Mouse (Mus musculus): ENCODE measurements at regions not wholly inside any gene's neighbourhood (a gene's known extent, or its start where the extent isn't known, plus 50 kb on each side); places are given as distances from the start of the nearest gene placed in this dataset.

- no peak for DNase-seq (ENCODE audit: low spot score)
- 52% methylated on average over 8 of the region's 8 CpGs for WGBS
- Histone ChIP-seq H3K4me1 (no peaks in the 10 kb centered on the region), H3K27me3 (ENCODE audit: insufficient read depth, poor library complexity, severe bottlenecking) (no peaks in the 10 kb centered on the region), H3K27ac (no peak overlapping the region), H3K36me3 (no peaks in the 10 kb centered on the region), H3K4me3 (no peak overlapping the region), H3K9me3 (no peaks in the 10 kb centered on the region)
These were observed 55.3 kb upstream of the Plekha5 start for GRCm38 (mm10) chr6:140368354-140369069.

DNA sequence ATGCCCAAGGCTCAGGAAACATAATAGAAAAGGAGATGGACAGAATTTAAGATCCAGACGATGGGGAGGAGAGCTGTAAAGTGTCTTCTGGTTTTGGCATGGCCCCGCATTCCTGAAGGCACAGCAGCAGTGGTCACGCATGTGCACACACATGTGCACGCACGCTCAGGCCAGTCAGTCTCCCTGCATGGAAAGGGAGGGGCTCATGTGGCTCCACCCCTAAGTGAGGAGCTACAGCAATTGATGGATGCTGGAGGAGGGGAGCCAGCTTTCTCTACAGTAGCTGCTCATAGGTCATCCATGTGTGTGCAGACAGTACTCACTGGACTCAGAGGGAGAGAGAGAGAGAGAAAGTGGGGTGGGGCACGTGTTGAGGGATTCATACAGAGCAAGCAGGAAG, 56.6 kb upstream of the Plekha5 start:
- H3K36me3 ChIP-seq, result no peaks in the 10 kb centered on the region
- 83% methylated on average over 6 of the region's 6 CpGs for WGBS
- no peaks in the 10 kb centered on the region for H3K27me3 ChIP-seq (ENCODE audit: insufficient read depth, poor library complexity, severe bottlenecking)
- no peaks in the 10 kb centered on the region for H3K9me3 ChIP-seq
- no peak overlapping the region for H3K27ac ChIP-seq
- no peak overlapping the region for H3K4me3 ChIP-seq
- H3K4me1 ChIP-seq, result no peaks in the 10 kb centered on the region
- no peak for DNase-seq (ENCODE audit: low spot score)

DNA sequence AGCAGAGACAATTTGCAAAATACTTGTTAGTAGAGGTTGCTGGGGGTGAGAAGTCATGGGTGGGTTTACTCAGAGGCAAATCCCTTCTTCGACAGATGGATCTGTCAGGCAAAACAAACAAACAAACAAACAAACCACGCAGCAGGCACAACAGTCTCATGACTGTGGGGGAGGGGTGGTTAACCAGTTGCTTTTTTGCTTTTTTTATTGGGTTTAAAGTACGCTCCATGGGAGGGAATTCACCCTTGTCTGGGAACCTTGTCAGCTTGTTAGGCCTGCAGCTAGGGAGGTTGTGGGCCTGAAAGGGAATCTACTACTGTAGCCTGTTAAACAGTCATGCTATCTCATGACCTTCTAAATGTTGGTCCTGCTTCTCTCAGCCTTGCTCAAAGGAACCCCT, 57.1 kb upstream of the Plekha5 start:
- no peaks in the 10 kb centered on the region for H3K9me3 ChIP-seq
- no peak for DNase-seq (ENCODE audit: low spot score)
- H3K27ac ChIP-seq, result no peak overlapping the region
- no peaks in the 10 kb centered on the region for H3K4me1 ChIP-seq
- H3K27me3 ChIP-seq (ENCODE audit: insufficient read depth, poor library complexity, severe bottlenecking), result no peaks in the 10 kb centered on the region
- H3K4me3 ChIP-seq, result no peak overlapping the region
- 34% methylated on average over 3 of the region's 3 CpGs for WGBS
- H3K36me3 ChIP-seq, result no peaks in the 10 kb centered on the region

DNA sequence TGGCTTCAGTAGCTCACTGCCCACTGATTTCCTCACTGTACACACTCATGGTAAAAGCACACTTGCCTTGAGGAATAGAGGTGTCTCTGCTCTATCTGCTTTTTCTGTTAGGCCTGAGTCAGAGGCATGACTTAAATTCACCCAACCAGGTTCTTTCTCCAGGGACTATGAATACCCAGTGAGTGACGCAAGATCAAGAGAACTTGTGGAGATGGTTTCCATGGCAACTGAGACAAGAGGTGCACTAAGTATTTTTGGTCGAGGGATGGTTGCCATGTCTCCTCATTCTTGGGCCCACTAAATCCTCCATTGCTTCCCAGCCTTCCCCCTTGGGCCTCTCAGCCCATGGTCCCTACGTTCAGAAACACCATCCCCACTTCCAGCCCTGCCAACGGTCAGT, 62.9 kb upstream of the Plekha5 start:
- no peak for DNase-seq (ENCODE audit: low spot score)
- WGBS, result 76% methylated on average over 4 of the region's 4 CpGs
- Histone ChIP-seq H3K36me3 (no peaks in the 10 kb centered on the region), H3K27me3 (ENCODE audit: insufficient read depth, poor library complexity, severe bottlenecking) (no peaks in the 10 kb centered on the region), H3K4me3 (no peak overlapping the region), H3K4me1 (no peaks in the 10 kb centered on the region), H3K27ac (no peak overlapping the region), H3K9me3 (no peaks in the 10 kb centered on the region)

GRCm38 (mm10) chr6:140357901-140358300, 66.0 kb upstream of the Plekha5 start:
- peaks cover 6% of the 10 kb centered on the region; the same call in 1 of the 2 replicates for H3K4me1 ChIP-seq
- no peak overlapping the region for H3K4me3 ChIP-seq
- WGBS, result 74% methylated on average over 2 of the region's 2 CpGs
- H3K9me3 ChIP-seq, result no peaks in the 10 kb centered on the region
- no peak overlapping the region for H3K27ac ChIP-seq
- no peak for DNase-seq (ENCODE audit: low spot score)
- no peaks in the 10 kb centered on the region for H3K27me3 ChIP-seq (ENCODE audit: insufficient read depth, poor library complexity, severe bottlenecking)
- no peaks in the 10 kb centered on the region for H3K36me3 ChIP-seq

DNA sequence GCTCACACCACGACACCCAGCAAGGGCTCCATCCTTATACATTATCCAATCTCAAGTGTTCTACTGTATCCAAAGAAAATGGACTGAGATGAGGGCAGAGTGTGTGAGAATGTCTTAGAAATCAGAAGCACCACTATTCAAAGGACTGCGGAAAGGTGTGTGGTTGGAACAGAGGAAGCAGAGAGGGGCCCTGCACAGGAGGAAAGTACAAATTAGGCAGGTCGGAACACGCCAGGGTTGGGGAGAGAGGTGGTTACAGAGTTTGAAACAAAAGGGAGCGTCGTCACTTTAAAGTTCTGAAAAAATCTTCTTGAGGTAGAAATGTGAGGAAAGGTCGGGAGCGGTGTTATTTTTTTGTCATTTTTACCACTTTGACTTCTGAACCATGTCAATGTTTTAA, 66.6 kb upstream of the Plekha5 start:
- no peak for DNase-seq (ENCODE audit: low spot score)
- H3K4me1 ChIP-seq, result peaks cover 6% of the 10 kb centered on the region; the same call in 1 of the 2 replicates
- H3K9me3 ChIP-seq, result no peaks in the 10 kb centered on the region
- H3K36me3 ChIP-seq, result no peaks in the 10 kb centered on the region
- WGBS, result 82% methylated on average over 8 of the region's 8 CpGs
- no peaks in the 10 kb centered on the region for H3K27me3 ChIP-seq (ENCODE audit: insufficient read depth, poor library complexity, severe bottlenecking)
- H3K4me3 ChIP-seq, result no peak overlapping the region
- H3K27ac ChIP-seq, result no peak overlapping the region

DNA sequence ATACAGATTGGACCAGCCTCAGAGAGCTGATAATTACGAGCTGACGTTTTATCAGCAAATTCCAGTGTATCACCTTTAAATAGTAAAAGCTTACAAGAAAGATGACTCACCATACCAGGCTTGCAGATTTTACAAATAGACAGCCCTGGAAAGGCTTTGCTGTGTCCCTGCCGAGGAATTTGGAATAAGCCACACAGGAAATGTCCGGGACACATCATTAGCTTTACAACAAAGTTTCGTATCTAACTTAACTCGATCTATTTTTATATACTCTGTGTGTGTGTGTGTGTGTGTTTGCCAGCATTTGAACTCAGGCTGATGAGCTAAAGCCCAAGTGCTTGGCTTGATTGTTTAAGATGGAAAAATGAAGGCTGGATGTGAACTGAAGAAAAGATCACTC, 69.8 kb upstream of the Plekha5 start:
- 40% methylated on average over 6 of the region's 6 CpGs for WGBS
- H3K9me3 ChIP-seq, result no peaks in the 10 kb centered on the region
- DNase-seq (ENCODE audit: low spot score), result no peak
- no peak overlapping the region for H3K27ac ChIP-seq
- H3K4me3 ChIP-seq, result no peak overlapping the region
- H3K4me1 ChIP-seq, result peaks cover 6% of the 10 kb centered on the region; the same call in 1 of the 2 replicates
- H3K27me3 ChIP-seq (ENCODE audit: insufficient read depth, poor library complexity, severe bottlenecking), result no peaks in the 10 kb centered on the region
- no peaks in the 10 kb centered on the region for H3K36me3 ChIP-seq

GRCm38 (mm10) chr6:140353610-140354009, 70.2 kb upstream of the Plekha5 start:
- no peak for DNase-seq (ENCODE audit: low spot score)
- H3K27ac ChIP-seq, result no peak overlapping the region
- no peaks in the 10 kb centered on the region for H3K9me3 ChIP-seq
- no peaks in the 10 kb centered on the region for H3K36me3 ChIP-seq
- no peak overlapping the region for H3K4me3 ChIP-seq
- 66% methylated on average over 6 of the region's 6 CpGs for WGBS
- H3K4me1 ChIP-seq, result peaks cover 6% of the 10 kb centered on the region; the same call in 1 of the 2 replicates
- no peaks in the 10 kb centered on the region for H3K27me3 ChIP-seq (ENCODE audit: insufficient read depth, poor library complexity, severe bottlenecking)

GRCm38 (mm10) chr6:140351365-140352095, 72.3 kb upstream of the Plekha5 start:
- H3K4me3 ChIP-seq, result no peak overlapping the region
- 61% methylated on average over 5 of the region's 6 CpGs for WGBS
- H3K36me3 ChIP-seq, result no peaks in the 10 kb centered on the region
- H3K4me1 ChIP-seq, result peaks cover 6% of the 10 kb centered on the region; the same call in 1 of the 2 replicates
- DNase-seq (ENCODE audit: low spot score), result no peak
- no peak overlapping the region for H3K27ac ChIP-seq
- H3K9me3 ChIP-seq, result no peaks in the 10 kb centered on the region
- H3K27me3 ChIP-seq (ENCODE audit: insufficient read depth, poor library complexity, severe bottlenecking), result no peaks in the 10 kb centered on the region

DNA sequence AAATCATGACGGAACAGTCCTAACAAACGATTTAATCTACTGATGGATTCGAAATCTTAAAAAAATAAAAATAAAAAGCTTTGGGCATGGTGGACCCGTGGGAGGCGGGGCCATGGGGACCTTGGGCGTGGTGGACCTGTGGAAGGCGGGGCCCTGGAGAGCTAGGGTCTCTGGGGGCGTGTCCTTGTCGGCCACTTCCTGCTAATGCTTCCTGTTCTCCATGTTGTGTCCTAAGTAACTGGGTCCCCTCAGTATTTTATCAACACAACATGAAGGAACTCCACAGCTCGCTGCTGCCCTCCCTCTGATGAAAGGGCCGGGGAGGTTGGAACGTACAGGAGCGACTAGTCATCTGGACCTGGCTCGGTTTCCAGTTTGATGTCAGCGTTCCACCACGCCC, 75.3 kb upstream of the Plekha5 start:
- 90% methylated on average over 16 of the region's 16 CpGs for WGBS
- H3K9me3 ChIP-seq, result no peaks in the 10 kb centered on the region
- H3K27ac ChIP-seq, result no peak overlapping the region
- no peaks in the 10 kb centered on the region for H3K36me3 ChIP-seq
- no peaks in the 10 kb centered on the region for H3K27me3 ChIP-seq (ENCODE audit: insufficient read depth, poor library complexity, severe bottlenecking)
- DNase-seq (ENCODE audit: low spot score), result no peak
- no peaks in the 10 kb centered on the region for H3K4me1 ChIP-seq
- H3K4me3 ChIP-seq, result no peak overlapping the region

GRCm38 (mm10) chr6:140346929-140347328, 76.9 kb upstream of the Plekha5 start:
- no peak overlapping the region for H3K4me3 ChIP-seq
- no peak overlapping the region for H3K27ac ChIP-seq
- no peaks in the 10 kb centered on the region for H3K4me1 ChIP-seq
- no peak for DNase-seq (ENCODE audit: low spot score)
- H3K9me3 ChIP-seq, result no peaks in the 10 kb centered on the region
- H3K36me3 ChIP-seq, result no peaks in the 10 kb centered on the region
- no peaks in the 10 kb centered on the region for H3K27me3 ChIP-seq (ENCODE audit: insufficient read depth, poor library complexity, severe bottlenecking)
- WGBS, result 76% methylated on average over 6 of the region's 6 CpGs

GRCm38 (mm10) chr6:140343638-140344037, 80.2 kb upstream of the Plekha5 start:
- 84% methylated on average over 11 of the region's 11 CpGs for WGBS
- Histone ChIP-seq H3K4me1 (no peaks in the 10 kb centered on the region), H3K27ac (no peak overlapping the region), H3K4me3 (no peak overlapping the region), H3K36me3 (no peaks in the 10 kb centered on the region), H3K9me3 (no peaks in the 10 kb centered on the region), H3K27me3 (ENCODE audit: insufficient read depth, poor library complexity, severe bottlenecking) (no peaks in the 10 kb centered on the region)
- DNase-seq (ENCODE audit: low spot score), result no peak

GRCm38 (mm10) chr6:140342881-140343280, 81.0 kb upstream of the Plekha5 start:
- Histone ChIP-seq H3K27me3 (ENCODE audit: insufficient read depth, poor library complexity, severe bottlenecking) (no peaks in the 10 kb centered on the region), H3K4me3 (no peak overlapping the region), H3K4me1 (0 out of 2 replicates have a peak, but pooled peaks cover 3% of the 10 kb centered on the region), H3K9me3 (no peaks in the 10 kb centered on the region), H3K27ac (no peak overlapping the region), H3K36me3 (no peaks in the 10 kb centered on the region)
- no peak for DNase-seq (ENCODE audit: low spot score)
- WGBS, result 71% methylated on average over 1 of the region's 1 CpGs

Data from heart, embryonic 10.5 days (tissue).